Mouse (Mus musculus): ENCODE results near the gene Klk14. TPM values are rescaled to one million over a fixed set of nuclear protein-coding genes. Genes with fewer than 3 reads are reported as not detected.
"Not testable (repeated sequence)": the region's sequence is repeated elsewhere in the genome, so short reads cannot be mapped to it uniquely, and the experiment has no call there.

Klk14 gene
- polyA plus RNA-seq, 1 experiment from 2014 or later: 4.5 TPM

- not testable (repeated sequence) for H3K4me2 ChIP-seq (replicated peaks; ENCODE audit: low read depth); H3K4me1 ChIP-seq (replicated peaks; ENCODE audit: control insufficient read depth, insufficient read depth); H3K9ac ChIP-seq (ENCODE audit: low read length); H3K4me3 ChIP-seq (ENCODE audit: low read depth, low read length); H3K27me3 ChIP-seq (ENCODE audit: control insufficient read depth, insufficient read depth, low read length); H3K9me3 ChIP-seq (ENCODE audit: control insufficient read depth, low read length); H3K36me3 ChIP-seq (ENCODE audit: control insufficient read depth, insufficient read depth, low read length); ATAC-seq (ENCODE audit: low FRiP score, low TSS enrichment); H3K27ac ChIP-seq (replicated peaks); DNase-seq (ENCODE audit: low spot score)
- TF ChIP-seq CTCF (IDR thresholded peaks at IDR 0.05; ENCODE audit: low read depth): peak; percentile 60
- WGBS: 62% methylated on average over 1 of the region's 1 CpGs
These were observed 7.7 kb upstream of the Klk14 start for GRCm38 (mm10) chr7:43682511-43682910.

- no peak overlapping the region for H3K9ac ChIP-seq (ENCODE audit: low read length)
- ATAC-seq (ENCODE audit: low FRiP score, low TSS enrichment): no peak
- H3K27me3 ChIP-seq (ENCODE audit: control insufficient read depth, insufficient read depth, low read length): no peaks in the 10 kb centered on the region
- H3K4me1 ChIP-seq (replicated peaks; ENCODE audit: control insufficient read depth, insufficient read depth): no peaks in the 10 kb centered on the region
- 43% methylated on average over 7 of the region's 7 CpGs for WGBS
- TF ChIP-seq EP300 (optimal IDR thresholded peaks at IDR 0.05) (no peak), CTCF (IDR thresholded peaks at IDR 0.05; ENCODE audit: low read depth) (no peak)
- H3K4me3 ChIP-seq (ENCODE audit: low read depth, low read length): no peak overlapping the region
- DNase-seq (ENCODE audit: low spot score): no peak
- no peak overlapping the region for H3K4me2 ChIP-seq (replicated peaks; ENCODE audit: low read depth)
- H3K27ac ChIP-seq (replicated peaks): no peak overlapping the region
- H3K9me3 ChIP-seq (ENCODE audit: control insufficient read depth, low read length): no peaks in the 10 kb centered on the region
- no peaks in the 10 kb centered on the region for H3K36me3 ChIP-seq (ENCODE audit: control insufficient read depth, insufficient read depth, low read length)
These were observed 5.1 kb upstream of the Klk14 start for GRCm38 (mm10) chr7:43685088-43685487.

GRCm38 (mm10) chr7:43710031-43710430 is 19.8 kb downstream of the Klk14 start:
- TF ChIP-seq CTCF (IDR thresholded peaks at IDR 0.05; ENCODE audit: low read depth) (no peak), EP300 (optimal IDR thresholded peaks at IDR 0.05) (peak; percentile 41)

GRCm38 (mm10) chr7:43712267-43712666 is 22.0 kb downstream of the Klk14 start, which contains the start of gene Klk13:
Gene Klk13, plus strand, starts transcription at chr7:43712567.
- Histone ChIP-seq H3K4me1 (replicated peaks; ENCODE audit: control insufficient read depth, insufficient read depth) (no peaks in the 10 kb centered on the region), H3K9ac (ENCODE audit: low read length) (no peak within 1 kb of the TSS), H3K36me3 (ENCODE audit: control insufficient read depth, insufficient read depth, low read length) (no peaks in the 10 kb centered on the region), H3K4me3 (ENCODE audit: low read depth, low read length) (peak within 1 kb of the TSS; percentile 10; the same call in 1 of the 2 replicates), H3K27me3 (ENCODE audit: control insufficient read depth, insufficient read depth, low read length) (no peaks in the 10 kb centered on the region), H3K27ac (replicated peaks) (peak within 1 kb of the TSS; percentile 45), H3K4me2 (replicated peaks; ENCODE audit: low read depth) (peak within 1 kb of the TSS; percentile 25; the same call in 1 of the 2 replicates), H3K9me3 (ENCODE audit: control insufficient read depth, low read length) (no peaks in the 10 kb centered on the region)
- TF ChIP-seq CTCF (IDR thresholded peaks at IDR 0.05; ENCODE audit: low read depth): no peak
- TF ChIP-seq EP300 (optimal IDR thresholded peaks at IDR 0.05): no peak
- DNase-seq (ENCODE audit: low spot score) (no peak), ATAC-seq (ENCODE audit: low FRiP score, low TSS enrichment) (no peak)
- WGBS: 53% methylated on average over 4 of the region's 4 CpGs

More at GRCm38 (mm10) chr7:43710031-43710430, 19.8 kb downstream of the Klk14 start:
- H3K36me3 ChIP-seq (ENCODE audit: control insufficient read depth, insufficient read depth, low read length): no peaks in the 10 kb centered on the region
- ATAC-seq (ENCODE audit: low FRiP score, low TSS enrichment): no peak
- WGBS: 47% methylated on average over 3 of the region's 3 CpGs
- H3K27me3 ChIP-seq (ENCODE audit: control insufficient read depth, insufficient read depth, low read length): no peaks in the 10 kb centered on the region
- H3K9ac ChIP-seq (ENCODE audit: low read length): no peak overlapping the region
- no peaks in the 10 kb centered on the region for H3K9me3 ChIP-seq (ENCODE audit: control insufficient read depth, low read length)
- H3K4me1 ChIP-seq (replicated peaks; ENCODE audit: control insufficient read depth, insufficient read depth): no peaks in the 10 kb centered on the region
- DNase-seq (ENCODE audit: low spot score): no peak
- H3K27ac ChIP-seq (replicated peaks): peak overlapping the region; percentile 74
- no peak overlapping the region for H3K4me3 ChIP-seq (ENCODE audit: low read depth, low read length)
- no peak overlapping the region for H3K4me2 ChIP-seq (replicated peaks; ENCODE audit: low read depth)

- Histone ChIP-seq H3K27me3 (ENCODE audit: control insufficient read depth, insufficient read depth, low read length) (no peaks in the 10 kb centered on the region), H3K36me3 (ENCODE audit: control insufficient read depth, insufficient read depth, low read length) (no peaks in the 10 kb centered on the region), H3K9ac (ENCODE audit: low read length) (no peak overlapping the region), H3K9me3 (ENCODE audit: control insufficient read depth, low read length) (no peaks in the 10 kb centered on the region), H3K4me1 (replicated peaks; ENCODE audit: control insufficient read depth, insufficient read depth) (no peaks in the 10 kb centered on the region), H3K4me2 (replicated peaks; ENCODE audit: low read depth) (peak overlapping the region; percentile 25; the same call in 1 of the 2 replicates), H3K4me3 (ENCODE audit: low read depth, low read length) (peak overlapping the region; percentile 10; the same call in 1 of the 2 replicates), H3K27ac (replicated peaks) (peak overlapping the region; percentile 45)
- TF ChIP-seq CTCF (IDR thresholded peaks at IDR 0.05; ENCODE audit: low read depth): no peak
- no peak for TF ChIP-seq EP300 (optimal IDR thresholded peaks at IDR 0.05)
- 11% methylated on average over 9 of the region's 9 CpGs for WGBS
- DNase-seq (ENCODE audit: low spot score): no peak
- no peak for ATAC-seq (ENCODE audit: low FRiP score, low TSS enrichment)
These were observed 22.7 kb downstream of the Klk14 start for GRCm38 (mm10) chr7:43712917-43713316.

- Histone ChIP-seq H3K9me3 (ENCODE audit: control insufficient read depth, low read length) (no peaks in the 10 kb centered on the region), H3K4me3 (ENCODE audit: low read depth, low read length) (no peak overlapping the region), H3K27me3 (ENCODE audit: control insufficient read depth, insufficient read depth, low read length) (no peaks in the 10 kb centered on the region), H3K27ac (replicated peaks) (peak overlapping the region; percentile 45; the same call in 1 of the 2 replicates), H3K9ac (ENCODE audit: low read length) (no peak overlapping the region), H3K4me2 (replicated peaks; ENCODE audit: low read depth) (0 out of 2 replicates have a peak overlapping the region, but pooled peaks have one; percentile 20), H3K4me1 (replicated peaks; ENCODE audit: control insufficient read depth, insufficient read depth) (no peaks in the 10 kb centered on the region), H3K36me3 (ENCODE audit: control insufficient read depth, insufficient read depth, low read length) (no peaks in the 10 kb centered on the region)
- WGBS: 12% methylated on average over 17 of the region's 19 CpGs
- ATAC-seq (ENCODE audit: low FRiP score, low TSS enrichment) (no peak), DNase-seq (ENCODE audit: low spot score) (no peak)
- no peak for TF ChIP-seq EP300 (optimal IDR thresholded peaks at IDR 0.05)
- no peak for TF ChIP-seq CTCF (IDR thresholded peaks at IDR 0.05; ENCODE audit: low read depth)
These were observed 23.6 kb downstream of the Klk14 start for GRCm38 (mm10) chr7:43713741-43714351.

Other genes starting within 250 kb of the Klk14 start
- gene Cldnd2, start 249.6 kb upstream of the Klk14 start, polyA plus RNA-seq (2015; fragmentation: Nextera tagmentation; extraction: Ambion mirVana): not detected in 2 replicates
- gene Etfb, start 246.3 kb upstream of the Klk14 start, polyA plus RNA-seq (2015; fragmentation: Nextera tagmentation; extraction: Ambion mirVana): 513 and 521 TPM in 2 replicates
- gene Gm45233, start 246.3 kb upstream of the Klk14 start, polyA plus RNA-seq (2015; fragmentation: Nextera tagmentation; extraction: Ambion mirVana): 0.34 and 0.46 TPM in 2 replicates
- 36.1 and 40.5 TPM in 2 replicates for gene Vsig10l, start 227.3 kb upstream of the Klk14 start, polyA plus RNA-seq (2015; fragmentation: Nextera tagmentation; extraction: Ambion mirVana)
- gene Iglon5, start 200.3 kb upstream of the Klk14 start, polyA plus RNA-seq (2015; fragmentation: Nextera tagmentation; extraction: Ambion mirVana): 0.34 and 0.35 TPM in 2 replicates
- gene 4931406B18Rik, start 184.5 kb upstream of the Klk14 start, polyA plus RNA-seq (2015; fragmentation: Nextera tagmentation; extraction: Ambion mirVana): 0.02 TPM in 1 of 2 replicates, not detected in the other
- gene Cd33, start 146.0 kb upstream of the Klk14 start, polyA plus RNA-seq (2015; fragmentation: Nextera tagmentation; extraction: Ambion mirVana): 2.0 and 2.1 TPM in 2 replicates
- 1.2 TPM in 2 replicates for gene Zfp658, start 128.2 kb upstream of the Klk14 start, polyA plus RNA-seq (2015; fragmentation: Nextera tagmentation; extraction: Ambion mirVana)
- gene Zfp719, start 110.8 kb upstream of the Klk14 start, polyA plus RNA-seq (2015; fragmentation: Nextera tagmentation; extraction: Ambion mirVana): 4.2 and 4.6 TPM in 2 replicates
- not detected in 2 replicates for gene Zfp819, start 83.2 kb upstream of the Klk14 start, polyA plus RNA-seq (2015; fragmentation: Nextera tagmentation; extraction: Ambion mirVana)
- 0.07 TPM in 1 of 2 replicates, not detected in the other for gene Ceacam18, start 55.7 kb upstream of the Klk14 start, polyA plus RNA-seq (2015; fragmentation: Nextera tagmentation; extraction: Ambion mirVana)
- 0.87 and 1.3 TPM in 2 replicates for gene Siglece, start 30.3 kb upstream of the Klk14 start, polyA plus RNA-seq (2015; fragmentation: Nextera tagmentation; extraction: Ambion mirVana)
- gene Ctu1, start 18.4 kb upstream of the Klk14 start, polyA plus RNA-seq (2015; fragmentation: Nextera tagmentation; extraction: Ambion mirVana): 8.5 and 9.0 TPM in 2 replicates
- 84.7 and 93.8 TPM in 2 replicates for gene Klk13, start 22.1 kb downstream of the Klk14 start, polyA plus RNA-seq (2015; fragmentation: Nextera tagmentation; extraction: Ambion mirVana)
- gene Klk12, start 78.5 kb downstream of the Klk14 start, polyA plus RNA-seq (2015; fragmentation: Nextera tagmentation; extraction: Ambion mirVana): 34.9 and 36.2 TPM in 2 replicates
- gene Klk11, start 84.2 kb downstream of the Klk14 start, polyA plus RNA-seq (2015; fragmentation: Nextera tagmentation; extraction: Ambion mirVana): 52.3 and 54.6 TPM in 2 replicates
- gene Klk10, start 90.6 kb downstream of the Klk14 start, polyA plus RNA-seq (2015; fragmentation: Nextera tagmentation; extraction: Ambion mirVana): 313 and 335 TPM in 2 replicates
- gene Klk9, start 101.5 kb downstream of the Klk14 start, polyA plus RNA-seq (2015; fragmentation: Nextera tagmentation; extraction: Ambion mirVana): 101 and 118 TPM in 2 replicates
- gene Klk8, start 107.2 kb downstream of the Klk14 start, polyA plus RNA-seq (2015; fragmentation: Nextera tagmentation; extraction: Ambion mirVana): 139 and 155 TPM in 2 replicates
- gene Klk7, start 120.9 kb downstream of the Klk14 start, polyA plus RNA-seq (2015; fragmentation: Nextera tagmentation; extraction: Ambion mirVana): 56.5 and 56.8 TPM in 2 replicates
- gene Klk6, start 134.1 kb downstream of the Klk14 start, polyA plus RNA-seq (2015; fragmentation: Nextera tagmentation; extraction: Ambion mirVana): 11.3 and 23.9 TPM in 2 replicates
- gene Klk5, start 151.6 kb downstream of the Klk14 start, polyA plus RNA-seq (2015; fragmentation: Nextera tagmentation; extraction: Ambion mirVana): 74.9 and 79.6 TPM in 2 replicates
- not detected in 2 replicates for gene Klk4, start 190.7 kb downstream of the Klk14 start, polyA plus RNA-seq (2015; fragmentation: Nextera tagmentation; extraction: Ambion mirVana)
- not detected in 2 replicates for gene Klk15, start 243.3 kb downstream of the Klk14 start, polyA plus RNA-seq (2015; fragmentation: Nextera tagmentation; extraction: Ambion mirVana)